ENCODE assay signal across 11 mouse cellular contexts in the genomic region with DNA sequence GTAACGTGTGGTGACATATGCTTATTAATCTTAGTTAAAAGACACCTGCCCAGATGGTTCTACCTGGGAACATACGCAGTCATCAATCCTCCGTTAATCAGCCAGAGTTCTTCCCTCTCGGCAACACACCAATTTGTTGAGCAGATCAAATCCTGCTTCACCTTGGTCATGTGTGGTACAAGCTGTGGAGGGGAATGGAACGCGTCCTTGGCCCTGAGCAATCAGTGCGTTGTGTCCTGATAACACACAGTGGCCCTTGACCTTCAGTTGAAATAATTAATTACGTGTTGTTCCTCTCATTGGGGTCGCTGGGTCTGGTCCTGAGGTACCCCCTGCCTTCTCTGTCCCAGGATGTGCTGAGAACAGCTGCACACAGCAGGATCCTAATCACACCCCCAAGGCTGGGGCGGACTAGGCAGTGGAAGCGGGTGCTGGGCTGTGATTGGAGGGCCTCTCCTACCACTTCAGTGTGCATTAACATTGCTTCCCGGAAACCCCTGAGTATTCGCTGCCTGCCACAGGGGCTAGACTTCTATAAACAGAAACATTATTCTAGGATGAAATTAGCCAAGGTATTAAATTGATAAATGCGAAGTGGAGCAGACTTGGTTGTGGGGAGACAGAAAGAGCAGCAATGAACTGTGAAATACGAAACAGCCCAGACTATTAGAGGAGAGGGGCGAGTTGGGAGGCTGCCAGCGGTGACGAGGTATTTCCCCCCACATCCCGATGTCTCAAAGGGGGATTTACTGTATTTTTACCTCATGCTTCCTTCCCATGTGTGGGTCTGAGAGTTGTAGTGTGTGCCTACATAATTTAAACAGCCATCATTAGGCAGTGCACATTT.
DNase-seq lines count a peak whose midpoint lies in the region; ATAC-seq and TF ChIP-seq lines count a peak whose summit lies in the region.
"Had no signal": no experiment of that assay in that cellular context is flagged by ENCODE, and none has a peak within 500 bp of the region (broad histone marks: within the 10 kb centered on the region; RNA-seq: fewer than 3 reads in every experiment).

No protein-coding gene starts in this region.

- intact Hi-C loops in heart, postnatal 25 days (cut with DNase I), result no loop called here

- H3K4me1 ChIP-seq in heart, embryonic 11.5 days (ENCODE audit: control insufficient read depth, insufficient read depth, low read length), result no peaks in the 10 kb centered on the region
- no peaks in the 10 kb centered on the region for H3K4me1 ChIP-seq in stomach, embryonic 14.5 days (ENCODE audit: control insufficient read depth, insufficient read depth, low read length)
- no peaks in the 10 kb centered on the region for H3K4me1 ChIP-seq in stomach, postnatal 0 days (replicated peaks; ENCODE audit: control insufficient read depth, insufficient read depth)
- H3K4me1 ChIP-seq in limb, embryonic 15.5 days, result peaks cover 9% of the 10 kb centered on the region; the same call in 1 of the 2 replicates
- H3K4me1 ChIP-seq in stomach, embryonic 16.5 days (ENCODE audit: control insufficient read depth, insufficient read depth, low read length), result no peaks in the 10 kb centered on the region

- no peak for TF ChIP-seq EP300 in stomach, postnatal 0 days (optimal IDR thresholded peaks at IDR 0.05)

- no peaks in the 10 kb centered on the region for H3K27me3 ChIP-seq in heart, embryonic 11.5 days (ENCODE audit: control insufficient read depth, insufficient read depth, low read length)
- no peaks in the 10 kb centered on the region for H3K27me3 ChIP-seq in stomach, embryonic 14.5 days (ENCODE audit: control insufficient read depth, insufficient read depth, low read length)
- no peaks in the 10 kb centered on the region for H3K27me3 ChIP-seq in stomach, postnatal 0 days (ENCODE audit: control insufficient read depth, insufficient read depth, low read length)
- H3K27me3 ChIP-seq in limb, embryonic 15.5 days, result no peaks in the 10 kb centered on the region
- H3K27me3 ChIP-seq in stomach, embryonic 16.5 days (ENCODE audit: control insufficient read depth, insufficient read depth, low read length), result no peaks in the 10 kb centered on the region

- DNase-seq in heart, postnatal 25 days (ENCODE audit: low spot score), result no peak
- no peak for DNase-seq in stomach, postnatal 0 days (ENCODE audit: low spot score)
- DNase-seq in thymus, postnatal 36 days, result no peak
- DNase-seq in cerebellum, adult 11 months, result no peak
- DNase-seq: cerebellum, postnatal 36 days had no signal

- no peak for TF ChIP-seq CTCF in stomach, postnatal 0 days (IDR thresholded peaks at IDR 0.05; ENCODE audit: low read depth)

- H3K9me3 ChIP-seq in heart, embryonic 11.5 days (replicated peaks; ENCODE audit: control insufficient read depth, low read length), result no peaks in the 10 kb centered on the region
- H3K9me3 ChIP-seq in stomach, embryonic 14.5 days (ENCODE audit: control insufficient read depth, low read depth, low read length), result no peaks in the 10 kb centered on the region
- no peaks in the 10 kb centered on the region for H3K9me3 ChIP-seq in stomach, postnatal 0 days (ENCODE audit: control insufficient read depth, low read length)
- no peaks in the 10 kb centered on the region for H3K9me3 ChIP-seq in limb, embryonic 15.5 days
- no peaks in the 10 kb centered on the region for H3K9me3 ChIP-seq in stomach, embryonic 16.5 days (replicated peaks; ENCODE audit: control insufficient read depth, low read length)

- H3K4me2 ChIP-seq in heart, embryonic 11.5 days, result peak overlapping the region; percentile 56
- 0 out of 2 replicates have a peak overlapping the region, but pooled peaks have one; percentile 7 for H3K4me2 ChIP-seq in stomach, embryonic 14.5 days (replicated peaks; ENCODE audit: low read depth, low read length)
- H3K4me2 ChIP-seq in stomach, postnatal 0 days (replicated peaks; ENCODE audit: low read depth), result no peak overlapping the region
- H3K4me2 ChIP-seq in limb, embryonic 15.5 days, result peak overlapping the region; percentile 32
- 0 out of 2 replicates have a peak overlapping the region, but pooled peaks have one; percentile 27 for H3K4me2 ChIP-seq in stomach, embryonic 16.5 days (ENCODE audit: low read depth, low read length)

- H3K27ac ChIP-seq in heart, embryonic 11.5 days (ENCODE audit: low read depth, low read length), result no peak overlapping the region
- H3K27ac ChIP-seq in stomach, embryonic 14.5 days (ENCODE audit: low read length), result no peak overlapping the region
- no peak overlapping the region for H3K27ac ChIP-seq in stomach, postnatal 0 days (replicated peaks)
- no peak overlapping the region for H3K27ac ChIP-seq in limb, embryonic 15.5 days
- no peak overlapping the region for H3K27ac ChIP-seq in stomach, embryonic 16.5 days (ENCODE audit: low read length)
- H3K27ac ChIP-seq: liver, embryonic 14.5 days had no signal

- H3K9ac ChIP-seq in heart, embryonic 11.5 days (ENCODE audit: low read depth, low read length), result no peak overlapping the region
- H3K9ac ChIP-seq in stomach, embryonic 14.5 days (replicated peaks; ENCODE audit: low read depth, low read length), result no peak overlapping the region
- no peak overlapping the region for H3K9ac ChIP-seq in stomach, postnatal 0 days (ENCODE audit: low read length)
- no peak overlapping the region for H3K9ac ChIP-seq in limb, embryonic 15.5 days
- no peak overlapping the region for H3K9ac ChIP-seq in stomach, embryonic 16.5 days (ENCODE audit: low read length)
- H3K9ac ChIP-seq: liver, embryonic 14.5 days had no signal

- WGBS in heart, embryonic 11.5 days (ENCODE audit: insufficient replicate concordance), result 31% methylated on average over 19 of the region's 19 CpGs
- 35% methylated on average over 19 of the region's 19 CpGs for WGBS in stomach, embryonic 14.5 days
- 42% methylated on average over 19 of the region's 19 CpGs for WGBS in stomach, postnatal 0 days
- 27% methylated on average over 19 of the region's 19 CpGs for WGBS in limb, embryonic 15.5 days
- 35% methylated on average over 19 of the region's 19 CpGs for WGBS in stomach, embryonic 16.5 days

- 0 out of 2 replicates have a peak, but pooled peaks have one; percentile 46 for ATAC-seq in heart, embryonic 11.5 days (replicated peaks; ENCODE audit: insufficient number of reproducible peaks, low FRiP score, low TSS enrichment)
- ATAC-seq in stomach, embryonic 14.5 days (ENCODE audit: insufficient number of reproducible peaks, insufficient read depth, low FRiP score, low read depth), result peak; percentile 63; the same call in 1 of the 2 replicates
- no peak for ATAC-seq in stomach, postnatal 0 days (ENCODE audit: low FRiP score, low TSS enrichment)
- ATAC-seq in limb, embryonic 15.5 days (ENCODE audit: insufficient number of reproducible peaks, low FRiP score, low TSS enrichment, low read depth), result no peak
- ATAC-seq in stomach, embryonic 16.5 days (ENCODE audit: insufficient read depth, low FRiP score), result no peak
- ATAC-seq: activated CD4-positive, CD25-positive, alpha-beta regulatory T cell, adult 4 months had no signal

- peak overlapping the region; percentile 24; the same call in 1 of the 2 replicates for H3K4me3 ChIP-seq in heart, embryonic 11.5 days (ENCODE audit: low read depth, low read length)
- H3K4me3 ChIP-seq in stomach, embryonic 14.5 days (ENCODE audit: low read depth, low read length), result no peak overlapping the region
- H3K4me3 ChIP-seq in stomach, postnatal 0 days (ENCODE audit: low read depth, low read length), result no peak overlapping the region
- peak overlapping the region; percentile 8; the same call in 1 of the 2 replicates for H3K4me3 ChIP-seq in limb, embryonic 15.5 days
- H3K4me3 ChIP-seq in stomach, embryonic 16.5 days (replicated peaks; ENCODE audit: low read length), result no peak overlapping the region; the same call in 1 of the 2 replicates

- no peaks in the 10 kb centered on the region for H3K36me3 ChIP-seq in heart, embryonic 11.5 days (ENCODE audit: control insufficient read depth, insufficient read depth, low read length)
- H3K36me3 ChIP-seq in stomach, embryonic 14.5 days (ENCODE audit: control insufficient read depth, insufficient read depth, low read length), result no peaks in the 10 kb centered on the region
- no peaks in the 10 kb centered on the region for H3K36me3 ChIP-seq in stomach, postnatal 0 days (ENCODE audit: control insufficient read depth, insufficient read depth, low read length)
- H3K36me3 ChIP-seq in limb, embryonic 15.5 days, result no peaks in the 10 kb centered on the region
- H3K36me3 ChIP-seq in stomach, embryonic 16.5 days (ENCODE audit: control insufficient read depth, insufficient read depth, low read length), result no peaks in the 10 kb centered on the region

Comparison
In these comparisons a context has a peak if more than half of its experiments do, and no peak if none do; other contexts are left out.
1. ATAC-seq: peak in heart, embryonic 11.5 days (single experiment) and stomach, embryonic 14.5 days (single experiment); none in stomach, postnatal 0 days (single experiment), limb, embryonic 15.5 days (single experiment) and stomach, embryonic 16.5 days (single experiment).
2. H3K4me3 ChIP-seq: peak in heart, embryonic 11.5 days (single experiment) and limb, embryonic 15.5 days (single experiment); none in stomach, embryonic 14.5 days (single experiment), stomach, postnatal 0 days (single experiment) and stomach, embryonic 16.5 days (single experiment).